Mouse (Mus musculus) Patski (cell line): ENCODE data around the gene Eed. TPM values are rescaled to one million over a fixed set of nuclear protein-coding genes. Genes with fewer than 3 reads are reported as not detected.

Experiments used
- ATAC-seq: fragments of 100-300 bp; one replicate; pipeline ENCODE4 v1.8.0; 2021
- CTCF ChIA-PET: fragments of 350-600 bp; sonication (Branson Sonifier 250); formaldehyde crosslinking; loops from one replicate; lab custom pipeline; 2022; ENCODE audit warnings: inconsistent platforms; lab: Charles Lee
- POLR2A ChIA-PET: fragments of 350-600 bp; sonication (Branson Sonifier 250); formaldehyde crosslinking; loops from one replicate; lab custom pipeline; 2022; ENCODE audit warnings: antibody characterized with exemption, inconsistent platforms; lab: Charles Lee
- DNase-seq: peaks from one replicate; pipeline ENCODE4 v3.0.0-alpha.2; 2011; ENCODE audit warnings: low read depth, low spot score
- H3K27me3 ChIP-seq: fragments of 371-371 bp; one replicate; pipeline ENCODE4 v1.5.1; 2021
- CTCF ChIP-seq: fragments of 100-300 bp; IDR thresholded peaks from one replicate; pipeline ENCODE4 v1.5.1; 2021
- in situ Hi-C: fragments of 300-500 bp; cut with MboI; formaldehyde crosslinking; loops from 3 replicates; pipeline ENCODE4 v1.11.1; 2018; ENCODE audit warnings: low pct_unique_long_range_greater_than_20kb, mixed read lengths
- polyA plus RNA-seq: library from polyadenylated mRNA; unstranded; gene quantifications from one replicate; pipeline ENCODE4 v1.2.3, GENCODE M21; 2021

Eed gene
- polyA plus RNA-seq, 1 experiment from 2014 or later = 74.1 TPM

DNA sequence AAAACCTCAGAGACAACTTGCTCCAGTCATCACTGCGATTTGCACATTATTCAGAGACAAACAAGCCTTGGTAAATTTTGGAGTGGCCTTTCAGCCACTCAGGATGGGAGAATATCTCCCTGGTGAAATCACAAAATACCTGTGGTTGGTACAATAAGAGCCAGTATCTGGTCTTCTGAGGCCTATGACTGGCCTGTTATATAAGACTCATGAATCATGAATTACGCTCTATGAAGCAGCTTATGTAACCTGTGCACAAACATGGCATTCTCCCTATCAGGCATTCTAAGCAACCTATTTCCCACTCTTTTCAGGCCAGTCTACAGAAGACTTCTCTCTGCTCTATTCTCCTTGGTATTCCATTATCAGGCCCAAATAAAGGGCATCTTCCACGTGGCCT lies 68.4 kb downstream of the Eed start:
- DNase-seq = no peak
- ChIA-PET CTCF (interaction anchor here (0.7 to 1.9 kb wide), 3 partner anchors 22 to 435 kb away, joined by 3 to 5 read pairs (median 4); no protein-coding TSS in a partner anchor), POLR2A (no interaction called here)
- no peak for TF ChIP-seq CTCF
- H3K27me3 ChIP-seq = no peaks in the 10 kb centered on the region
- ATAC-seq = no peak
- in situ Hi-C loops = no loop called here

GRCm38 (mm10) chr7:89909711-89910110 lies 71.1 kb downstream of the Eed start:
- CTCF ChIA-PET = interaction anchor here (0.7 to 1.2 kb wide), 3 partner anchors 12 to 432 kb away, joined by 3 read pairs; no protein-coding TSS in a partner anchor
- POLR2A ChIA-PET = interaction anchor here (1.4 kb wide), 1 partner anchor 12 kb away, joined by 3 read pairs; no protein-coding TSS in a partner anchor
- no peaks in the 10 kb centered on the region for H3K27me3 ChIP-seq
- ATAC-seq = no peak
- in situ Hi-C loops = loop anchor here (5.0 kb wide), 1 partner anchor 432 kb away; no protein-coding TSS in a partner anchor
- no peak for DNase-seq
- TF ChIP-seq CTCF = no peak

DNA sequence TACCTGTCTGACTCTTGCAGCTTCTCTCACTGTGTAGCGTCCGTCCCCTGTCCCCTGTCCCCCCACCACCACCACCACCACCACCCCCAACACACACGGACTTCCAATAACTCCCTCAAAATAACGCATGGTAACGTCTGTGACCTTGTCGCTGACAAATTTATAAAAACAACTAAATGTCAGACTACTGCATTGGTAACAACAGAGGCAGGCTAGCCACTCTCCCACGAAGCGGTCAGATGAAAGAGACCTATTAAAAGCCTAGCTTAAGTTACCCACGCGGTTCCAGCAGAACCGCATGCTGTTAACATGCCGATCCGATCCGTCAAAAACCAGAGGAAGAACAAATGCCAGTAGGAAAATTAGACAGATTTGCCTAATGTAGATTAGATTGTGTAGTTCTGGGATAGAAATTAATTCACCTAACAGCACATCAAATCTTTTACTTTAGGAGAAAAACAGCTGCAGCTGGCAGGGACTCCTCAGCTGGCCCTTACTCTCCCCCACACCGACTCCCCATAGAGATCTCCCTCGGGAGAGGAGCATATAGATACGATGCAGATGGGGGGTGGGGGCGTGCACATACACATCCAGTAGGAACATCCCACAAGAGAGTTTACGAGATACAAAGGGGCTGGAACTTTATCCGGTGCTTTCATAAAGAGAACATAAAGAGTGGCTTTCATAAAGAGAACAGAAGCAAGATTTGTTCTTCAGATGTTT lies 71.7 kb downstream of the Eed start:
- no peak for TF ChIP-seq CTCF
- H3K27me3 ChIP-seq = no peaks in the 10 kb centered on the region
- DNase-seq = no peak
- in situ Hi-C loops = loop anchor here (5.0 kb wide), 1 partner anchor 432 kb away; no protein-coding TSS in a partner anchor
- ChIA-PET POLR2A (interaction anchor here (1.4 kb wide), 1 partner anchor 11 kb away, joined by 3 read pairs; no protein-coding TSS in a partner anchor), CTCF (interaction anchor here (0.7 to 2.5 kb wide), 7 partner anchors 11 to 432 kb away, joined by 3 to 13 read pairs (median 5); no protein-coding TSS in a partner anchor)
- ATAC-seq = no peak

- ATAC-seq (no peak), DNase-seq (no peak)
- in situ Hi-C loops = loop anchor here (5.0 kb wide), 1 partner anchor 431 kb away; no protein-coding TSS in a partner anchor
- H3K27me3 ChIP-seq = no peaks in the 10 kb centered on the region
- ChIA-PET CTCF (interaction anchor here (0.9 to 2.5 kb wide), 12 partner anchors 8 to 433 kb away, joined by 3 to 13 read pairs (median 4); no protein-coding TSS in a partner anchor), POLR2A (no interaction called here)
- TF ChIP-seq CTCF = no peak
Measured at GRCm38 (mm10) chr7:89908421-89908820, 72.4 kb downstream of the Eed start.

DNA sequence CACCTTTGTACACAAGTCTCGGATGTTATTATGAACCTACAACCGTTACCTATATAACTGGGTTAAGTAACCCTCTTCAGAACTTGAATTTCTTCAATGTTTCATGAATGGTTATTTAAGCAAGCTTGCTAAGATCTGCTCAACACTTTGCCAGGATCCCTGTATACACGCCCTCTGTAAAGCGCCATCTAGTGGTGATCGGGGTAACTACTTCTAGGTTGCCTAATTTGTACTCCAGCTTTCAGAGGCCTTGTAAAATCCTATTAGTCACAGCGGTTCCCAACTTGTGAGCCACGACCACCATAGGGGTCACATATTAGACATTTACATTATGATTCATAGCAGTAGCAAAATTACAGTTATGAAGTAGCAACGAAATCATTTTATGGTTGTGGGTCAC lies 72.8 kb downstream of the Eed start:
- POLR2A ChIA-PET = no interaction called here
- CTCF ChIA-PET = interaction anchor here (0.9 to 2.5 kb wide), 11 partner anchors 8 to 433 kb away, joined by 3 to 13 read pairs (median 4); no protein-coding TSS in a partner anchor
- no peaks in the 10 kb centered on the region for H3K27me3 ChIP-seq
- ATAC-seq (peak; percentile 78), DNase-seq (peak; percentile 25)
- peak; percentile 85 for TF ChIP-seq CTCF
- in situ Hi-C loops = loop anchor here (5.0 kb wide), 1 partner anchor 431 kb away; no protein-coding TSS in a partner anchor

Other genes starting within 250 kb of the Eed start
- not detected for gene Ccdc81, start 77.4 kb downstream of the Eed start, polyA plus RNA-seq
- gene Hikeshi, start 39.8 kb downstream of the Eed start, polyA plus RNA-seq = 80.3 TPM
- gene Picalm, start 149.2 kb upstream of the Eed start, polyA plus RNA-seq = 331 TPM